Mouse (Mus musculus) thymus, adult 18-20 months (tissue): ENCODE data around the gene S100a1.

ENCODE experiments used
- DNase-seq, 2 experiments: peaks; one replicate each; pipeline ENCODE4 v3.0.0; 2022; ENCODE audit warnings: mixed read lengths in 2 of 2

Gene S100a1

DNA sequence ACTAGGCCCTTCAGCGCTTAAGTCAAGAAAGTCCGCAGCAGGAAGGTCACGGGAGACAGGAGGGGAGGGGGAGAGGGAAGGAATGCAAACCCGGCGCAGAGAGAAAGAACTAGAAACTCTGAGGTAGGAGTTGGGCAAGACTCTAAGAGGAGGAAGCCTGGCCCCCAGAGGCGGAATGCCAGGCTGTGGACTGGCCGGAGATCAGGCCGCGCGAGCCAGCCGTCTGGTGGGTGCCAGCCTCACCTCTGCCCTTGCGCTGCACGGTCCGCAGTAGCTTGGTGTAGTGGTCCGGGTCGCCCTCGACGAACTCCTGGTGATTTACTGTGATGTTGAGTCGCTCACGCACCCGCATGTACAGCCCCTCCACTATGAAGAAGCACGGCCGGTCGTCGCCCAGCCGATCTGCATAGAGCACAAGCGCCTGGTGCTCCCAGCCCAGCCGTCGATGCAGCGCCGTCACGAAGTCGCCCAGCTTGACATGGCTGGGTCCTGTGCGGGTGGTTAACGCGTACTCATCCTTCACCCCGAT lies 49.6 kb downstream of the S100a1 start:
- DNase-seq, result no peak

DNA sequence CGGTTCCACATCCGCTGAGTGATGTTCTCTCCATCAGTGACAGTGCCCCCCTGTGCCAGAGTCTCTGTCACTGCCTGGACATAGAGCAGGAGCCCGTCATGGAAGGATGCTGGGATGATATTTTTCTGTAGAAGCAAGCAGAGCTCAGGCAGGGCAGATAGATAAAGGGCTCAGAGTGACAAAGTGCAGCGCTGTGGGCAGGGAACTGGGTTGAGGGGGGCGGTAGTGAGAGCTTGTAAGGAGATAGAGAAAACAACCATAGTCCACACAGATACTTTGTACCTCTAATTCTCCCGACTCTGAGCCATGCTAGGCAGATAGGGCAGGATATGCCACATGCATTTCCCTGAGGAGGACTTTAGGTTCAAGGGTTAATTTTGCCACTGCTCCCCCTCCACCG lies 51.6 kb downstream of the S100a1 start:
- no peak for DNase-seq

DNA sequence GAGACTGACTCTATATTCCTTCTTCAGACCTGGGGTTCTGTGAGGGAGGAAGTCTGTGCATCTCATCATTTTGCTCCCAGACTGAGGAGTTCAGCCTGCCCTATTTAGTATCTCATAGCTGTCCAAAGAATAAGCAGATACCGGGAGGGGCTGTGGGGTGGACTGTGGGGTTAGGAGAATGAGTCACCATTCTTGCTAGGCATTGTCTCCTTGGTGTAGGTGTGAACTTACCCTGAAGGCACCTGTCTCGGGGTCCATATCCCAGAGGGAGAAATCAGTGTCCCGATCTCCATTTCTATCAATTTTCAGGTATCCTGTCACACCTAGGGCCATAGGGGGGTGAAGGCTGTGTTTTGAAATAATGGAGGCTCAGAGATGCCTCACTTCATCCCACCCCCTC lies 52.3 kb downstream of the S100a1 start:
- DNase-seq, result no peak
